Mouse (Mus musculus) stomach, postnatal 0 days (tissue): ENCODE data around the gene Slc38a3.

Experiments used
- CTCF ChIP-seq: IDR thresholded peaks from 2 replicates; pipeline ENCODE4 v1.5.1; 2016; ENCODE audit warnings: antibody characterized with exemption, low read depth, mild to moderate bottlenecking, moderate library complexity
- EP300 ChIP-seq: optimal IDR thresholded peaks from 2 replicates; pipeline ENCODE3; 2016; ENCODE audit warnings: antibody characterized with exemption

GRCm38 (mm10) chr9:107696845-107697610 lies 27.7 kb upstream of the Slc38a3 start:
- TF ChIP-seq EP300 = no peak
- no peak for TF ChIP-seq CTCF
